16 mouse cellular contexts compared by ENCODE assay signal in genomic region chr6:147241541-147241940, GRCm38 (mm10). TPM values are rescaled to one million over a fixed set of nuclear protein-coding genes. Genes with fewer than 3 reads are reported as not detected.
A peak's percentile ranks its signal among the peaks of the same experiment; 100 is the strongest.
DNase-seq lines count a peak whose midpoint lies in the region.
"Had no signal": no experiment of that assay in that cellular context is flagged by ENCODE, and none has a peak within 500 bp of the region (broad histone marks: within the 10 kb centered on the region; RNA-seq: fewer than 3 reads in every experiment).

No protein-coding gene starts in this region.

- DNase-seq in adrenal gland, adult 8-10 months = peak; percentile 39
- no peak for DNase-seq in adrenal gland, postnatal 25 days
- DNase-seq in ovary, adult 18-20 months (ENCODE audit: low spot score) = peak; percentile 38
- DNase-seq in ovary, postnatal 10 days (ENCODE audit: low spot score) = no peak
- DNase-seq in adrenal gland, postnatal 14 days = peak; percentile 15
- DNase-seq in kidney, adult 18-20 months = no peak
- DNase-seq: cerebellum, adult 11-12 months; cerebellum, adult 8-10 months; cerebellum, postnatal 10 days; cerebellum, postnatal 36 days; embryo, embryonic 11 days; gastrocnemius, postnatal 25 days; heart, adult 2 months; kidney, adult 2 months had no signal

RNA-seq across cellular contexts. Expression of gene Pthlh, which starts 22.4 kb away (rescaled TPM):
- under 1 TPM; 0.30 to 0.52 (median 0.41) TPM for total RNA-seq in adrenal gland, adult 8-10 months (2022)
- not detected in 2 replicates for total RNA-seq in adrenal gland, postnatal 25 days (2021)
- total RNA-seq in adrenal gland, postnatal 14 days (2021) = 0.56 and 1.1 TPM in 2 replicates
- total RNA-seq: ES-E14; hematopoietic stem cell, adult 5-6 weeks had no signal

Comparison
In these comparisons a context has a peak if more than half of its experiments do, and no peak if none do; other contexts are left out.
1. DNase-seq: peak in adrenal gland, adult 8-10 months (single experiment), ovary, adult 18-20 months (single experiment) and adrenal gland, postnatal 14 days (single experiment); none in adrenal gland, postnatal 25 days (single experiment), ovary, postnatal 10 days (single experiment) and kidney, adult 18-20 months (single experiment).